Mouse (Mus musculus) intestine, embryonic 15.5 days (tissue): ENCODE results near the gene Mboat7. TPM values are rescaled to one million over a fixed set of nuclear protein-coding genes. Genes with fewer than 3 reads are reported as not detected.

ENCODE experiments used
- ATAC-seq: fragments of 200-750 bp; cut with Nextera tagmentation; 2 replicates; pipeline ENCODE4 v1.8.0; 2017; ENCODE audit warnings: moderate TSS enrichment, moderate library complexity
- H3K27ac ChIP-seq: fragments of 300-500 bp; sonication (generic); 2 replicates; pipeline ENCODE4 v1.5.1; 2015; ENCODE audit warnings: mild to moderate bottlenecking, inconsistent platforms
- H3K27me3 ChIP-seq: fragments of 300-500 bp; sonication (generic); replicated peaks from 2 replicates; pipeline ENCODE4 v1.6.1; 2015; ENCODE audit warnings: inconsistent platforms
- H3K36me3 ChIP-seq: fragments of 300-500 bp; sonication (generic); 2 replicates; pipeline ENCODE4 v1.6.1; 2015; ENCODE audit warnings: inconsistent platforms
- H3K4me1 ChIP-seq: fragments of 300-500 bp; sonication (generic); replicated peaks from 2 replicates; pipeline ENCODE4 v1.6.1; 2015; ENCODE audit warnings: inconsistent platforms
- H3K4me2 ChIP-seq: fragments of 300-500 bp; sonication (generic); replicated peaks from 2 replicates; pipeline ENCODE4 v1.6.1; 2015; ENCODE audit warnings: mild to moderate bottlenecking, inconsistent platforms
- H3K4me3 ChIP-seq: fragments of 300-500 bp; sonication (generic); replicated peaks from 2 replicates; pipeline ENCODE4 v1.5.1; 2015; ENCODE audit warnings: inconsistent platforms
- H3K9ac ChIP-seq: fragments of 300-500 bp; sonication (generic); 2 replicates; pipeline ENCODE4 v1.6.1; 2015; ENCODE audit warnings: inconsistent platforms
- H3K9me3 ChIP-seq: fragments of 300-500 bp; sonication (generic); 2 replicates; pipeline ENCODE4 v1.6.1; 2016; ENCODE audit warnings: inconsistent platforms
- WGBS: fragments of 180-500 bp; shearing (Covaris S2); methylation state at CpG from one replicate; pipeline ENCODE4 v1.1.7; 2015; 5-methylcytosine and 5-hydroxymethylcytosine counted together
- polyA plus RNA-seq: library from polyadenylated mRNA; unstranded; fragments of >200 nt; fragmentation: Nextera tagmentation; extraction: Ambion mirVana; gene quantifications from 2 replicates; pipeline ENCODE4 v1.2.1, GENCODE M21; 2015

Gene Mboat7
- polyA plus RNA-seq, 1 experiment from 2014 or later = 55.3 TPM

DNA sequence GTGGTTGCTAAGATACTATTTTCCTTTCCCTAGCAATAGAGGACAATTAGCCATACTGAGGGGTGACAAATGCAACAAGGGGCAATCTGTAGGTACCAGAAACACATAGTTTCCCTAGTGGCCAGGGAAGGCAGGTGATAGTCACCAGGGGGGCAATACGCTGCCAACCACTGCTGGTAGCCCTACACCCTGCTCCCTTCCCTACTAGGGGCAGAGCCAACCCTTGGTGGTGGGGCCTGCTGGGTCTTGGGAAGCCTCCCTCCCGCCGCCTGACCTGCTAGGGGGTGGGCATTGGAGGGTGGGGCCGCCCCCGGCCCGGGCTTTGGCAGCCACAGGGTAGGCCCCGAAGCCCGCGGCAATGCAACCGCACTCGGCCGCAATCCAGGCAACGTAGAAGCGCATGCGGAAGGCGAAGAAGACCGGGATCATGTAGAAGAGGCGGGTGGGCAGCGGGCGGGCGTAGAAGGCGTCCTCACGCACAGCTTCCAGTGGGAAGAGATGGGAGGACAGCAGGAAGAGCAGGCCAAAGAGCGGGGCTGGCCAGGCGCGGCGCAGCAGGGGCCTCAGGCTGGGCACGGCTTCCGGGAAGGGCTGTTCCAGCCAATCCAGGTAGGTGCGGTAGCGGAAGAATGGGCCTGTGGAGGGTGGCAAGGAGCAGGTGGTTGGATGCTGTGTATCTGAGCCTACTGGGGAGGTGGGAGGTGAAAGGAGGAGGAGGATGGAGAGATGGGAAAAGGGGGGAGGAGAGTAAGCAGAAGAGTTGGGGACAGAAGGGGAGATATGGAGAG lies 7.7 kb downstream of the Mboat7 start:
- Histone ChIP-seq H3K4me3 (no peak overlapping the region), H3K4me1 (no peaks in the 10 kb centered on the region), H3K9ac (no peak overlapping the region), H3K27me3 (no peaks in the 10 kb centered on the region), H3K27ac (no peak overlapping the region), H3K36me3 (peaks cover 14% of the 10 kb centered on the region; the same call in 1 of the 2 replicates), H3K9me3 (no peaks in the 10 kb centered on the region), H3K4me2 (no peak overlapping the region)
- WGBS = 86% methylated on average over 31 of the region's 31 CpGs
- no peak for ATAC-seq

DNA sequence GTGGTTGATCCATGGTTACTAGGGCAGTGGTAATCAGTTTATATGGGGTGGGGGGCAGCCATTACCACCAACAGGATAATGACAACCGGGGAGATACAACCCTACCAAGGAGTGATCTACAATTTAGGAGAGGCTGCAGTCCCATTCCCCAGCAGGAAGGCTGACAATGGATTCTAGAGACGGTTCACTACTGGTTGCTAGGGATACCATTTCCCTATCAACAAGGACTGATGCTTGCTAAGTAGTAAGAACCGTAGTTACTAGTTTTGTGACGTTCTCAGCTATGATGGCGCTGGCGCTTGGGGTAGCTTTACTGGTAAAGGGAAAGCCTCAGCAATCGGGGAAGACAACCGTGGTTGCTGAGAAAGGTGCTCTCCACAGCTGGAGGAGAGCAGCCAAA lies 8.6 kb downstream of the Mboat7 start:
- peaks cover 14% of the 10 kb centered on the region; the same call in 1 of the 2 replicates for H3K36me3 ChIP-seq
- no peak overlapping the region for H3K9ac ChIP-seq
- H3K27me3 ChIP-seq = no peaks in the 10 kb centered on the region
- H3K4me3 ChIP-seq = no peak overlapping the region
- no peak overlapping the region for H3K27ac ChIP-seq
- H3K4me1 ChIP-seq = no peaks in the 10 kb centered on the region
- ATAC-seq = no peak
- no peak overlapping the region for H3K4me2 ChIP-seq
- H3K9me3 ChIP-seq = no peaks in the 10 kb centered on the region
- 89% methylated on average over 8 of the region's 8 CpGs for WGBS

DNA sequence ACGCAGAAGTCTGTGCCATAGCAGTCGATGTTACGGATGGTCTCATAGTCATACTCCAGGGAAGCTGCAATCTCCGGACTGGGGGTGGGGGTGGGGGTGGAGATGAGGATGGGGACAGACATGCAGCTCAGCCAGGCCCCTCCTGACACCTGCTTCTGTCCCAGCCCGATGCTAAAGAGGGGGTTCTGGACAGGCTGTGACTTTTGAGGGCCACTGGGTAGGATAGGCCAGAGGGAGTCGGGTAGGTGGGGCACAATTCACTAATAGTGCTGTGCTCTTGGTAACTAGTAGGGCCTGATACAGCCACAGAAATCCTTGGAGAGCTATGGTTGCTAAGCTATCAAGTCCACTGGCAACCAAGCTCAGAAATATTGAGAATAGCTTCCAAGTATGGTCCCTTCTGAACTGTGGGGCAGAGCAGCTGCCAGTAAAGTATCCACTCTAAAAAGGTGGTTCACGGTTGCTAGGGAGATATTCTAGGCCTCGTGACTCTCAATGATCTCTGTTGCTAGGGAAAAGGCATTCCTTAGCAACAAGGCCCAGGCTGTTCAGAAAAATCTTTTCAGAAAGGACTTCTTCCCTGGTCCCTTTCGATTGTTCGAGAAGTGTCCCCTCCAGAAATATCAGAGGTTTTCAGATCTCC lies 9.3 kb downstream of the Mboat7 start:
- Histone ChIP-seq H3K4me3 (no peak overlapping the region), H3K9ac (no peak overlapping the region), H3K27me3 (no peaks in the 10 kb centered on the region), H3K9me3 (no peaks in the 10 kb centered on the region), H3K4me1 (no peaks in the 10 kb centered on the region), H3K36me3 (peaks cover 14% of the 10 kb centered on the region; the same call in 1 of the 2 replicates), H3K4me2 (no peak overlapping the region), H3K27ac (no peak overlapping the region)
- WGBS = 84% methylated on average over 10 of the region's 10 CpGs
- no peak for ATAC-seq

DNA sequence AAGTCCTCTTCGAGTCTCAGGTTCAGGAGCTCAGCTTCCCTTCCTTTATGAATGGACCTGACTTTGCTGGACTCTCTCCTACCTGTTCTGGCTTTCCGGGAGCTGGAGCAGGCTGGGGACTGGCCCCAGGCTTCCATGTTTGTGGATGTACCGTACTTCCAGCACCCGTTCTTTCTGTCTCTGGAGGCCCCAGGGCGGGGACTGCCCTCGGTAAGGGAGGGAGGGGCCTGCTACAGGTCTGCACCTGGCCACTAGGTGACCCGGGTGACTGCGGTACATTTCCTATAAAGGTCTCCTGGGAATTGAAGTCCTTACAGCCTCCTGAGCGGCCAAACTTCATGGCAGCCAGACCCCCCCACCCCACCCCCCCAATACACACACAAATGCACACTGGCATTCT lies 16.0 kb downstream of the Mboat7 start, which contains the start of gene Tmc4:
Gene Tmc4, minus strand, starts transcription at position 212 of the 400 bp plus-strand sequence.
- H3K4me2 ChIP-seq = peak within 1 kb of the TSS; percentile 55
- peak within 1 kb of the TSS; percentile 71 for H3K27ac ChIP-seq
- peak; percentile 88 for ATAC-seq
- H3K27me3 ChIP-seq = no peaks in the 10 kb centered on the region
- 47% methylated on average over 9 of the region's 9 CpGs for WGBS
- peak within 1 kb of the TSS; percentile 39 for H3K4me3 ChIP-seq
- H3K9me3 ChIP-seq = no peaks in the 10 kb centered on the region
- H3K36me3 ChIP-seq = 0 out of 2 replicates have a peak, but pooled peaks cover 2% of the 10 kb centered on the region
- H3K4me1 ChIP-seq = no peaks in the 10 kb centered on the region
- H3K9ac ChIP-seq = peak within 1 kb of the TSS; percentile 49

DNA sequence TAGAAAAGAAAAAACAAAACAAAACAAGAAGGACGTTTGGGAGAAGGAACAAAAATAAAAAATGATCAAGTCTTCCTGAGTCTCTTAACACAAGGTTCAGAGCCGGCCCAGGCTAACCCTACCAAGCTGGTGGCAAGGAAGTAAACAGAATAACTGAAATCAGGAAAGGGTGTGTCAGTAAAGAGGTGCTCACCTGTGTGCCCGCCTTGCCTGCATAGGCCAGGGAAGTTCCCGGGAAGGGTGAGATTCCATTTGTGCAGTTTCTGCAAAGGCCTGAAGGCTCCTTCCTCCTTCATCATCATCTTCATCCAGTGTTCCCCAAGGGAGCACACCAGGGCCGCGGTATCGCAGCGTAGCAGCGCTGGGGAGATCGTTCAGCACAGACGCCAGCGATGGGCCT lies 17.0 kb downstream of the Mboat7 start:
- WGBS = 67% methylated on average over 12 of the region's 12 CpGs
- Histone ChIP-seq H3K4me2 (peak overlapping the region; percentile 55), H3K27ac (peak overlapping the region; percentile 62), H3K36me3 (0 out of 2 replicates have a peak, but pooled peaks cover 2% of the 10 kb centered on the region), H3K4me3 (peak overlapping the region; percentile 39), H3K27me3 (no peaks in the 10 kb centered on the region), H3K9ac (peak overlapping the region; percentile 49), H3K4me1 (no peaks in the 10 kb centered on the region), H3K9me3 (no peaks in the 10 kb centered on the region)
- ATAC-seq = peak; percentile 60

DNA sequence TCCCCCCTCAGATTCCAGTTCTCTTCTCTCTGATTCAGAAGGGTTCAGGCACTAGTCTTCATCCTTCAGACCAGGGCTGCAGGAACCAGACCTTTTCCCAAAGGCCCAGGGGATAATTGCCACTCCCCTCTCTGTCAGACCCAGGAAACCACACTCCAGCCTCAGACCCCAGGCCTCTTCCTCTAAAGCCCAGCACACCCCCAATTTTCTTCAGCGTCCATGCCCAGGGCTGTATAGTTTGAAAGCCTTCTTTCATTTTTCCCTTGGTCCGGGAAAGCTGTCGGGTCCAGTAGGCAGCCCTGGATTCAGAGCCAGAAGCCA lies 18.1 kb downstream of the Mboat7 start:
- Histone ChIP-seq H3K36me3 (peaks cover 8% of the 10 kb centered on the region), H3K4me2 (no peak overlapping the region), H3K4me1 (no peaks in the 10 kb centered on the region), H3K4me3 (no peak overlapping the region), H3K27me3 (no peaks in the 10 kb centered on the region), H3K27ac (no peak overlapping the region), H3K9ac (no peak overlapping the region), H3K9me3 (no peaks in the 10 kb centered on the region)
- no peak for ATAC-seq
- 79% methylated on average over 3 of the region's 3 CpGs for WGBS

DNA sequence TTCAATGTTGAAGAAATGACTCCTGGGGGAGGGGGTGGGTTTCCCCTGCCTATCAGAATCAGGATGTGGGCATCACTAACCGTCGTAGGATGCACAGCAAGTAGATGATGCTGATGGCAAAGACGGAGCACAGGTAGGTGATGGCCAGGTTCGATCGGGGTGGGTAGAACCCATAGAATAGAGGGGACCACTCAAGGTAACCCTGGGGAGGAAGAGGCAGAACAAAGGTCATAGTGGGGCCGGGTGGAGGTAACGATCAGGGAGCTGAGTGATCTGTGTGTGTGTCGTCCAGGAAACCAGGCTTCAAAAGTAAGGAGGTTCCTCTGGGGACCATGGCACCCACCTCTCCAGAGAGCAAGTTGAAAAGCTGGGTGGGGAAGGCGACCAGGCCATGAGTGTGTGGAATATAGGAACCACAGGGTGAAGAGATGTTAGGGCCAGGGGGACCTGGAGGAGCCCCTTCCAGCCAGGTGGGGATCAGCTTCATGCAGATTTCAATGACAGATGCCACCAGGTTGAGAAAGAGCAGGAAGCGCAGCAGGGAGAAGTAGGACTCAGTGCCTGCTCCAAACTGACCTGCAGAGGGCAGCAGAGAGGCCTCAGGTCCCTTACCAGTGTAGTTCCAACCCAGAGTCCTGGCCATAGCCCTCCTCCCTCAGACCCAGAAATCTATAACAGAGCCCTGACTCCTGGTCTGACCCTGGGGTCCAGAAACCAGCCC lies 18.7 kb downstream of the Mboat7 start:
- no peak overlapping the region for H3K4me2 ChIP-seq
- H3K27me3 ChIP-seq = no peaks in the 10 kb centered on the region
- peak; percentile 65 for ATAC-seq
- no peaks in the 10 kb centered on the region for H3K4me1 ChIP-seq
- WGBS = 69% methylated on average over 10 of the region's 10 CpGs
- H3K9me3 ChIP-seq = no peaks in the 10 kb centered on the region
- H3K9ac ChIP-seq = no peak overlapping the region
- peaks cover 8% of the 10 kb centered on the region for H3K36me3 ChIP-seq
- H3K4me3 ChIP-seq = no peak overlapping the region
- no peak overlapping the region for H3K27ac ChIP-seq

DNA sequence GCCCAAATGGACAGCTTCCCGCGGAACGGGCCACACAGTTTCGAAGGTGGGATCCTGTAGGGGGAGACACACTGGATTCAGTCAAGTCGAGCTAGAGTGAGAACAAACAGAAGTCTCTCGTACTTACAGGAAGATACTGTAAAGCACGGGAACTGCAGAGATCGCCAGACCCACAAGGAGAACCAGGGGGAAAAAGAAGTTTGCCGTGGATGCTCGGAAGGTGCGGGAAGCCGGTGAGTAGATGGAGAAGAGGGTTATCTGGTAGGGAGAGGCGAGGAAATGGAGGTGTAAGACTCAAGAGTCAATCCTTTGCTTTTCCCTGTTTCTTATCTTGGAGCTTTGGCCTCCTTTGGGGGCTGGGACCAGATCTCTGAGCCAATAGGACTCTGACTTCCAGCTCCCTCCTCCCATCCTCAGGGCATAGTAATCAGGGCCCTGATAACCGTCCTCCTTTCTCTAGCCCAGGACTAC lies 26.4 kb downstream of the Mboat7 start:
- Histone ChIP-seq H3K9ac (peak overlapping the region; percentile 16; the same call in 1 of the 2 replicates), H3K4me1 (peaks cover 19% of the 10 kb centered on the region), H3K9me3 (no peaks in the 10 kb centered on the region), H3K27me3 (no peaks in the 10 kb centered on the region), H3K4me2 (peak overlapping the region; percentile 49), H3K36me3 (peaks cover 21% of the 10 kb centered on the region), H3K27ac (peak overlapping the region; percentile 51), H3K4me3 (peak overlapping the region; percentile 17)
- 19% methylated on average over 14 of the region's 14 CpGs for WGBS
- peak; percentile 44 for ATAC-seq

DNA sequence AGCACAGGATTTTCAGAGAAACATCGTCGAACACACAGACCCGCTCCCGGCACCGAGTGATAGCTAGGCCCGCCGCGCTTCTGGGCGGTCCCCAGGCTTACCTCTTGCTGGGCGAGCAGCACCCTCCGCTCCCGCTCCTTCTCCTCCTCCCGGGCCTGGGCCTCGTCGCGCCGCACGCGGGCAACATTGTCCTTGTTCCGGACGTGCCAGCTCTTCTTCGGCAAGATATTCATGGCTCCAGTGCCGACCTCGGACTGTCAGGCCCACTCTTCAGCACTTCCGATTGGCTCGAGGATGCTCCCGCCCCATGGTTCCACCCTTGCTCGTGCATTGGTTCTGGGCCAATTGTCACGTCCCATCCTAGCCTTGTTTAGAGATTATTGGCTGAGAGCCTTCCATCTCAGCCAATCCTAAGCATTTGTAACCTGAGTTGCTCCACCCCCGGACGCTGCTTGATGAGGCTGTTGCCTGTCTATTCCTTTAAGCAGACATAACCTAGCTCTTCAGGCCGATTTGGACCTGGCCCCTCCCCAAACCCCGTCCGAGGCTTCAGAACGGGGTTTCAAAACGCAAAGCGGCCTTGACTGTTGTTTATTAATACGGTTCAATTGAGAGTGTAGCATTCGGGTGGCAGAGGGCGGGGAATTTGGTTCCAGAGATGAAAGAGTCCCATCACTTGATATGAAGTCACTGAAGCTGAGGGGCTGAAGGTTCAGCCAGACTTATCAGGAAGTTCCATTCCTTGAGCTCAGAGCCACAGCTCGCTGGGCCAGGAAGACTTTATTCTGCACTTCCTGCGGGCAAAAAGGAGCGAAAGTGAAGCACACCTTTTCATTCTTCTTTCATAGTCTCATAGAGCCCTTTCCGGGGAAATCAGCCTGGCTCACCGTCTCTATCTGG lies 27.9 kb downstream of the Mboat7 start, which contains the start of gene Leng1:
Gene Leng1, minus strand, starts transcription at position 626 of the 900 bp plus-strand sequence.
- ATAC-seq = peak; percentile 98
- peaks cover 19% of the 10 kb centered on the region for H3K4me1 ChIP-seq
- H3K9ac ChIP-seq = peak within 1 kb of the TSS; percentile 83
- 2% methylated on average over 45 of the region's 45 CpGs for WGBS
- no peaks in the 10 kb centered on the region for H3K9me3 ChIP-seq
- peak within 1 kb of the TSS; percentile 76 for H3K4me3 ChIP-seq
- peaks cover 27% of the 10 kb centered on the region for H3K36me3 ChIP-seq
- no peaks in the 10 kb centered on the region for H3K27me3 ChIP-seq
- peak within 1 kb of the TSS; percentile 92 for H3K27ac ChIP-seq
- peak within 1 kb of the TSS; percentile 79 for H3K4me2 ChIP-seq

DNA sequence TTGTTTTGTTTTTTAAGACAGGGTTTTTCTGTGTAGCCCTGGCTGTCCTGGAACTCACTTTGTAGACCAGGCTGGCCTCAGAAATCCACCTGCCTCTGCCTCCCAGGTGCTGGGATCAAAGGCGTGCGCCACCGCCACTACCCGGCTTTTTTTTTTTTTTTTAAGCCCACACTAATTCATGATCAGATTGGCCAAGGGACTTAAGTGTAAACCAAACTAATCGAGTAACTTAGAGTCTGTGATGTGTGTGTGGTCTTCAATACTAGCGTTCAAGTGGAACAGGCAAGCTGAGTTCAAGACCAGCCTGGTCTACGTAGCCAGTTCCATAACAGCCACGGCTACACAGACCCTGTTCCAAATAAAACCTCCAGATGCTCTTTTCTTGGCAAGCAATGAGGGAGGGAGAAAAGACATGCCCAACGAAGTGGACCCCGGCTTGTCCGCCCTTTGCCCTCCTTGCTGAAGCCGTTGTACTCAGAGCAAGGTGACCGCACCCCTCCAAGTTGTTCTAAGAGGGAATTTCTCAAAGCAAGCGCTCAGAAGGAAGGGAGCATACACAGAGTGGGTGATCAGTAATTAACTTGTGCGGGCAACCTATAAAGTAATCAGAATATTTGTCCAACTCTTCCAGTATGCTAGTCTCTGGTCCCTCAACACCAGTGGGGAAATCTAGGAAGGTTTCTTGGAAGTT lies 28.7 kb downstream of the Mboat7 start:
- Histone ChIP-seq H3K4me2 (peak overlapping the region; percentile 79), H3K4me3 (peak overlapping the region; percentile 76), H3K36me3 (peaks cover 35% of the 10 kb centered on the region), H3K4me1 (peaks cover 19% of the 10 kb centered on the region), H3K9ac (peak overlapping the region; percentile 83), H3K9me3 (no peaks in the 10 kb centered on the region), H3K27ac (peak overlapping the region; percentile 92), H3K27me3 (no peaks in the 10 kb centered on the region)
- WGBS = 27% methylated on average over 15 of the region's 15 CpGs
- peak; percentile 65 for ATAC-seq

DNA sequence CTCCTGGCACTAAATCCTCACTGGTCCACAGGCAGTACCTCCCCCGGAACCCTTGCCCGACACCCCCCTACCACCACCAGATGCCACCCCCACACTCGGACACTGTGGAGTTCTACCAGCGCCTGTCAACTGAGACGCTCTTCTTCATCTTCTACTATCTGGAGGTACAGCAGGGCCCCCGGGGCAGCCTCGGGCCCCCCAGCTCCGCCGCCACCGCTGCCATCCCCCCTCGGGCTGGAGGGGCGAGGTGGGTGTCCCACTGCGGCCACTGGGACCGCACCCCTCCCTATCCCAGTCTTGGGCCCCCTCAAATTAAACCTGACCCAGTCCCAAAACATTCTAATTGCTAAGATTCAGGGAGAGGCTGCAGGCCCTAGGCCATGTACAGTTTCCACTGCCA lies 34.7 kb downstream of the Mboat7 start:
- H3K4me3 ChIP-seq = no peak overlapping the region
- WGBS = 92% methylated on average over 14 of the region's 14 CpGs
- no peaks in the 10 kb centered on the region for H3K27me3 ChIP-seq
- H3K27ac ChIP-seq = no peak overlapping the region
- ATAC-seq = 0 out of 2 replicates have a peak, but pooled peaks have one; percentile 3
- peaks cover 1% of the 10 kb centered on the region; the same call in 1 of the 2 replicates for H3K4me1 ChIP-seq
- H3K4me2 ChIP-seq = no peak overlapping the region
- H3K36me3 ChIP-seq = peaks cover 75% of the 10 kb centered on the region
- no peaks in the 10 kb centered on the region for H3K9me3 ChIP-seq
- no peak overlapping the region for H3K9ac ChIP-seq
